Mouse (Mus musculus) heart, adult 2 months (tissue): ENCODE measurements around the gene Actbl2. TPM values are rescaled to one million over a fixed set of nuclear protein-coding genes. Genes with fewer than 3 reads are reported as not detected.

Source experiments
- DNase-seq, 2 experiments: peaks; one replicate each; pipeline ENCODE4 v3.0.0; 2021
- H3K27ac ChIP-seq: fragments of 200-600 bp; 2 replicates; pipeline ENCODE4 v1.8.1; 2022
- H3K27me3 ChIP-seq: fragments of 200-500 bp; 2 replicates; pipeline ENCODE4 v1.6.1; 2012; ENCODE audit warnings: mild to moderate bottlenecking, low read length, inconsistent platforms, mixed read lengths; ENCODE audit not compliant: control insufficient read depth, insufficient read depth
- H3K36me3 ChIP-seq: fragments of 200-500 bp; 2 replicates; pipeline ENCODE4 v1.6.1; 2012; ENCODE audit warnings: low read length, inconsistent platforms; ENCODE audit not compliant: control insufficient read depth, insufficient read depth
- H3K4me1 ChIP-seq: fragments of 200-500 bp; 2 replicates; pipeline ENCODE4 v1.6.1; 2011; ENCODE audit warnings: low read length; ENCODE audit not compliant: control insufficient read depth, insufficient read depth
- H3K4me3 ChIP-seq: fragments of 200-600 bp; 2 replicates; pipeline ENCODE4 v1.8.1; 2022
- H3K79me2 ChIP-seq: fragments of 200-500 bp; replicated peaks from 2 replicates; pipeline ENCODE4 v1.6.1; 2012; ENCODE audit warnings: mild to moderate bottlenecking, inconsistent platforms, low read length, moderate library complexity, mixed read lengths; ENCODE audit not compliant: control insufficient read depth, insufficient read depth
- H3K9ac ChIP-seq: fragments of 200-500 bp; 2 replicates; pipeline ENCODE4 v1.6.1; 2012; ENCODE audit warnings: low read depth, mild to moderate bottlenecking, control low read depth, inconsistent platforms, low read length, mixed read lengths
- EP300 ChIP-seq: fragments of 200-500 bp; IDR thresholded peaks from 2 replicates; pipeline ENCODE4 v1.6.1; 2011; ENCODE audit warnings: low read depth, low read length, control low read depth; ENCODE audit not compliant: insufficient read depth
- POLR2A ChIP-seq: fragments of 200-500 bp; IDR thresholded peaks from 2 replicates; pipeline ENCODE4 v1.6.1; 2011; ENCODE audit warnings: mild to moderate bottlenecking, low read depth, low read length, control low read depth; ENCODE audit not compliant: insufficient read depth
- WGBS: fragments of 180-500 bp; shearing (Covaris S2); methylation state at CpG from one replicate; pipeline ENCODE4 v1.1.7; 2018; 5-methylcytosine and 5-hydroxymethylcytosine counted together
- intact Hi-C: fragments of 180-260 bp; cut with DNase I; formaldehyde crosslinking; loops from one replicate; pipeline ENCODE4 v1.15.1; 2025
- polyA plus RNA-seq: library from polyadenylated mRNA; depleted of rRNA; stranded (reverse); fragments of >200 nt; gene quantifications from 2 replicates; pipeline ENCODE4 v1.2.3, GENCODE M21; 2012; rRNA removed
- total RNA-seq, 2 experiments: library from RNA; stranded (reverse); gene quantifications; 2 replicates each; pipeline ENCODE4 v1.2.3; 2021

Actbl2 gene
- total and polyA plus RNA-seq, 3 experiments: not detected

DNA sequence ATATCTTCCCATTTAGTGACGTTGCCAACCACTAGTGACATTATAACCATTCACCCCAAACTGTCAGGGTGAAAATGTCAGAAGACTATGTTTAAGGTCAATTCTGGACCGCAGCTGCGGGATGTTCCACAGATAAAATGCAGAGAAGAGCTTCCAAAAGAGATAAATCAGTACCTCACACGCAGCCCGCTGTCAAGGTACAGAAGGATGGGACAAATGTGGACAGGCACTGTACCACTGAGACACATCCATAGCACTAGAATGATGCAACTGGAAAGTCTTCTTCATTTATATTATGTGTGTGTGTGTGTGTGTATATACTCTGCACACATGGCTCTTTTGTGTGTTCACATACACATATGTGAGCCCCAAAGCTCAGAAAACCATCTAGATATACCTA is 49.9 kb downstream of the Actbl2 start:
- no peaks in the 10 kb centered on the region for H3K27me3 ChIP-seq
- peaks cover 2% of the 10 kb centered on the region for H3K4me1 ChIP-seq
- H3K9ac ChIP-seq: no peak overlapping the region
- no peak overlapping the region for H3K27ac ChIP-seq
- no peaks in the 10 kb centered on the region for H3K36me3 ChIP-seq
- WGBS: 90% methylated on average over 5 of the region's 5 CpGs
- intact Hi-C loops: no loop called here
- DNase-seq: no peak
- H3K79me2 ChIP-seq: no peaks in the 10 kb centered on the region
- TF ChIP-seq EP300 (no peak), POLR2A (no peak)
- H3K4me3 ChIP-seq: no peak overlapping the region

Other genes starting within 250 kb of the Actbl2 start
- 10 to 100 TPM; 49.1 to 50.9 TPM for gene Gpbp1, start 235.1 kb downstream of the Actbl2 start, total RNA-seq
- gene Gpbp1, start 235.1 kb downstream of the Actbl2 start, polyA plus RNA-seq: 4.4 and 11.2 TPM in 2 replicates